Mouse (Mus musculus): ENCODE data around the gene Il7r.

DNA sequence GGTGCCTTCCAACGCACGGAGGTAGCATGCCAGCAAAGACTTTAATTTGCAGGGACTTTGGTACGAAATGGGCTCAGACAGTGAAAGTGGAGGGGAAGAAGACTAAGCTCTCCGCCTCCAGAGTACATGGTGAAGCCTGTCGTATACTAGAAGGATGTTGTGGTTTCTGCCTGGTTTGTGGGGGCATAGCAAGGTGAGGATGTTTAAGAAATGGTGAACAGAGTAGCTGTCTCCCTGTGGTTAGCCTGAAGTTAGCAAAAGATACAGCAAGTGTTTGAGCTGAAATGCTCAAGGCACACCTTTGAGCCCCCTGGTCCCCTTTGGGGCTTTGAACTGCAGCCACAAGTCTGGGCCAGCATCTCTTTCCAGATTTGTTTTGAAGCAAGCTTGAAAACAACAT is 44.8 kb upstream of the Il7r start:
- TF ChIP-seq ZNF384 (IDR thresholded peaks at IDR 0.05; ENCODE audit: low read depth, low read length) = no peak
- no peak for TF ChIP-seq HCFC1 (IDR thresholded peaks at IDR 0.05; ENCODE audit: borderline replicate concordance, insufficient read depth, low read length)
- TF ChIP-seq MAFK (IDR thresholded peaks at IDR 0.05; ENCODE audit: insufficient read depth, low read depth, low read length) = no peak
- no peak for TF ChIP-seq CHD2 (IDR thresholded peaks at IDR 0.05; ENCODE audit: low read depth, low read length)
- TF ChIP-seq ZC3H11A (IDR thresholded peaks at IDR 0.05; ENCODE audit: borderline replicate concordance, low read depth, low read length) = no peak

Data from ES-E14 (cell line).